Mouse (Mus musculus) hindbrain, embryonic 11.5 days (tissue): ENCODE measurements around the gene Kirrel3. TPM values are rescaled to one million over a fixed set of nuclear protein-coding genes. Genes with fewer than 3 reads are reported as not detected.

ENCODE experiments used
- ATAC-seq: fragments of 200-750 bp; cut with Nextera tagmentation; 2 replicates; pipeline ENCODE4 v1.8.0; 2017; ENCODE audit warnings: mild to moderate bottlenecking, moderate TSS enrichment, moderate library complexity; ENCODE audit not compliant: low FRiP score
- DNase-seq: peaks from one replicate; pipeline ENCODE4 v3.0.0-alpha.2; 2015; ENCODE audit warnings: low spot score
- H3K27ac ChIP-seq: fragments of 300-500 bp; sonication (generic); 2 replicates; pipeline ENCODE4 v1.5.1; 2014; ENCODE audit warnings: mild to moderate bottlenecking, low read depth, low read length
- H3K27me3 ChIP-seq: fragments of 300-500 bp; sonication (generic); 2 replicates; pipeline ENCODE4 v1.6.1; 2014; ENCODE audit warnings: mild to moderate bottlenecking, low read length, moderate library complexity, mixed read lengths; ENCODE audit not compliant: control insufficient read depth, insufficient read depth
- H3K36me3 ChIP-seq: fragments of 300-500 bp; sonication (generic); 2 replicates; pipeline ENCODE4 v1.6.1; 2014; ENCODE audit warnings: mild to moderate bottlenecking, low read length, moderate library complexity, mixed read lengths; ENCODE audit not compliant: control insufficient read depth, insufficient read depth
- H3K4me1 ChIP-seq: fragments of 300-500 bp; sonication (generic); replicated peaks from 2 replicates; pipeline ENCODE4 v1.6.1; 2014; ENCODE audit warnings: low read length, mixed read lengths; ENCODE audit not compliant: control insufficient read depth, insufficient read depth
- H3K4me2 ChIP-seq: fragments of 300-500 bp; sonication (generic); replicated peaks from 2 replicates; pipeline ENCODE4 v1.6.1; 2014; ENCODE audit warnings: mild to moderate bottlenecking, low read depth, low read length
- H3K4me3 ChIP-seq: fragments of 300-500 bp; sonication (generic); 2 replicates; pipeline ENCODE4 v1.5.1; 2014; ENCODE audit warnings: low read depth, low read length
- H3K9ac ChIP-seq: fragments of 300-500 bp; sonication (generic); 2 replicates; pipeline ENCODE4 v1.6.1; 2014; ENCODE audit warnings: low read depth, low read length
- H3K9me3 ChIP-seq: fragments of 300-500 bp; sonication (generic); 2 replicates; pipeline ENCODE4 v1.6.1; 2016; ENCODE audit warnings: low read length; ENCODE audit not compliant: control insufficient read depth
- WGBS: fragments of 180-500 bp; shearing (Covaris S2); extraction: QIAGEN DNeasy Blood & Tissue Kit; methylation state at CpG from one replicate; pipeline ENCODE4 v1.1.7; 2014; 5-methylcytosine and 5-hydroxymethylcytosine counted together
- polyA plus RNA-seq: library from polyadenylated mRNA; unstranded; fragments of >200 nt; fragmentation: Nextera tagmentation; extraction: Ambion mirVana; gene quantifications from 2 replicates; pipeline ENCODE4 v1.2.1, GENCODE M21; 2014

The Kirrel3 gene
- polyA plus RNA-seq, 1 experiment from 2014 or later: 10.6 TPM

DNA sequence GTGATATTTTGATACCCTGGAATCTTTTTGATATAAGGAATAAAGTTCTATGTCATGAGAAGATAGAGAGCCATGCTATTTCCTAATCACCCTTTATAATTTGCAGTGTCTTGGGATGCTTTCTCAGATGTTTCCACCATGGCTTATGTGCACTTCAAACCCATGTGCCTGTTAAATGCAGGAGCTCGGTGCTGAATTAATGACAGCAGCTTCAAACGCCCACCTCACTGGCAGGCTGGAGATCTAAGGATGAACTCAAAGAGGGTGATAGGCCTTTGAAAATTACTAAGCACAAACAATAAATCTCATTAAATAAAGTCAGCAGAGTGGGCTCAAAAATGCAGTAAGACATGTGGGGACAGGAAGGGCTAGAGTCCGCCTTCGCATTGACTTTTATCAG, 108.2 kb downstream of the Kirrel3 start:
- no peaks in the 10 kb centered on the region for H3K9me3 ChIP-seq
- H3K36me3 ChIP-seq: no peaks in the 10 kb centered on the region
- no peak overlapping the region for H3K4me3 ChIP-seq
- H3K4me1 ChIP-seq: no peaks in the 10 kb centered on the region
- no peaks in the 10 kb centered on the region for H3K27me3 ChIP-seq
- H3K4me2 ChIP-seq: no peak overlapping the region
- DNase-seq: no peak
- H3K9ac ChIP-seq: no peak overlapping the region
- H3K27ac ChIP-seq: no peak overlapping the region
- 84% methylated on average over 4 of the region's 4 CpGs for WGBS
- ATAC-seq: no peak

DNA sequence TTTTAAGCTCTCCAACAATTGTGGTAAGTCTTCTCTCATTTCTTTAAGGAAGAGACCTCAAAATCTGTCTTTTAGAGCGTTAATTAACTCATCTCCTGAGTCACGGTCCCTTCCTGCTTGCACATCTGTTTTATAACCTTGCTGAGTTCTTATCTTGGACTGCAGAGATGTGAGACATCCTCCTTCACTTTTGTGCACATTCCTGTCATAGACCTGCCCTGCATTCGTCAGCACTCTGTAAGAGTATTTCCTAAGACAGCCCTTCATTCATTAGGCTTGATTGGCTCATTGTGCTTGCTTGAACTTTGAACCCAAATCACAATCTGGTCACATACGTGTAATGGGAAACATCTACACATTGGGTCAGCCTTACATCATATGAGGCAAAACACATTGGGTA, 114.6 kb downstream of the Kirrel3 start:
- H3K27me3 ChIP-seq: no peaks in the 10 kb centered on the region
- ATAC-seq (no peak), DNase-seq (no peak)
- H3K36me3 ChIP-seq: no peaks in the 10 kb centered on the region
- no peak overlapping the region for H3K4me2 ChIP-seq
- no peak overlapping the region for H3K9ac ChIP-seq
- no peak overlapping the region for H3K4me3 ChIP-seq
- H3K27ac ChIP-seq: no peak overlapping the region
- H3K4me1 ChIP-seq: no peaks in the 10 kb centered on the region
- no peaks in the 10 kb centered on the region for H3K9me3 ChIP-seq
- WGBS: 79% methylated on average over 4 of the region's 4 CpGs

DNA sequence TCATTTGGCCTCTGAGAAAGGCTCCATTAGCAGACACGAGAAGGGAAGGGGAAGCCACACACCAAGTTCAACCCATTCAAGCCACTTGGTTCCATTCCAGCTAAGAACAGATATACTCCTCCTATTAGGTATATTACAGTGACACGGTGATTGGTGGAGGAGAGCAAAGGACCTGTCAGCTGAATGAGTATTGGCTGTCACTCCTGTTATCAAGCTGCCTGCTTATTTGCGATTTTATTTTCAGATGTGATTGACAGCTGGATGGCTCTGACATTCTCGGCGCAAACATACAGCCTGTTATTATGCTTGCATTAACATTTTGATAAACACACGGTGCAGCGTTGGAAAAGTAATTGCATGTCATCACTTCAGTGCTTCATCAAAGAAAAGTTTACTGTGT, 118.1 kb downstream of the Kirrel3 start:
- Histone ChIP-seq H3K9me3 (no peaks in the 10 kb centered on the region), H3K27me3 (no peaks in the 10 kb centered on the region), H3K9ac (no peak overlapping the region), H3K4me1 (no peaks in the 10 kb centered on the region), H3K36me3 (no peaks in the 10 kb centered on the region), H3K27ac (no peak overlapping the region), H3K4me3 (no peak overlapping the region), H3K4me2 (no peak overlapping the region)
- ATAC-seq (no peak), DNase-seq (no peak)
- 89% methylated on average over 7 of the region's 7 CpGs for WGBS

DNA sequence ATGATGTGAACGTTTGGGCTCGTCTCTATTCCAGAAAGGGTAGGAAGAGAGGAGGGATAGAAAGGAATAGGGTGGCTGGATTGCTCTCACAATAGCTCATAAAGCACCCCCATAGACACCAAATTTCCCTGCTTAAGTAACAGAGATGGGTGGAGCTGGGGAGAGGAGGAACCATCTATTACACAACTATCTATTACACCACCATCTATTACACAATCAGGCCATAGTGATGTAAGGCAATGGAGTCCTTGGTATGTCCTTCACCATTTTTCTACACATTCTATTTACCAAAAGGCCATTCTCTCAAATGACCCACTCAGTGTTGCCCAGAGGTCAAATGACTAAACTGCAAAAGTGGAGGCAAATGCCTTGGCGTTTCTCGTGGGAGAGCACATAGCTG, 119.2 kb downstream of the Kirrel3 start:
- Histone ChIP-seq H3K27me3 (no peaks in the 10 kb centered on the region), H3K9ac (no peak overlapping the region), H3K4me3 (no peak overlapping the region), H3K36me3 (no peaks in the 10 kb centered on the region), H3K27ac (no peak overlapping the region), H3K4me1 (no peaks in the 10 kb centered on the region), H3K9me3 (no peaks in the 10 kb centered on the region), H3K4me2 (no peak overlapping the region)
- ATAC-seq: no peak
- 85% methylated on average over 4 of the region's 4 CpGs for WGBS
- no peak for DNase-seq

DNA sequence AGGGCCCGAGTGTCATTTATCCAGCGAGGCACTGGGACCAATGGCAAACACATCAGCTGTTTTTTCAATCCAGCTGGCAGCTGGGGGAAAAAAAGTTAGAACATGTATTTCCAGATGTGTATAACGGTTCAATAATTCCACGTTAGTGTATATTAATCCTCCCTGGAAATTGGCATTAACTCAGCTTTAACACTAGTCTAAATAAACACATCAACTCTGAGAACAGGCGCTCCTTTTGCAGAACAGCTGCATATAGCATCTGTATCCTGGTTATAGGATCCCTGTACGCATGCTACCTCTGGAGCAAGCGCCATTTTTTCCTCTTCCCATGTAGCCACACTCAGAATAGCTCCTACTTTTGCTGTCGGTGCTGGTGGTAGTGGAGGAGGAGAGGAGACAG, 119.8 kb downstream of the Kirrel3 start:
- 82% methylated on average over 8 of the region's 8 CpGs for WGBS
- DNase-seq (no peak), ATAC-seq (no peak)
- Histone ChIP-seq H3K9me3 (no peaks in the 10 kb centered on the region), H3K4me1 (no peaks in the 10 kb centered on the region), H3K36me3 (no peaks in the 10 kb centered on the region), H3K27me3 (no peaks in the 10 kb centered on the region), H3K9ac (no peak overlapping the region), H3K27ac (no peak overlapping the region), H3K4me3 (no peak overlapping the region), H3K4me2 (no peak overlapping the region)

DNA sequence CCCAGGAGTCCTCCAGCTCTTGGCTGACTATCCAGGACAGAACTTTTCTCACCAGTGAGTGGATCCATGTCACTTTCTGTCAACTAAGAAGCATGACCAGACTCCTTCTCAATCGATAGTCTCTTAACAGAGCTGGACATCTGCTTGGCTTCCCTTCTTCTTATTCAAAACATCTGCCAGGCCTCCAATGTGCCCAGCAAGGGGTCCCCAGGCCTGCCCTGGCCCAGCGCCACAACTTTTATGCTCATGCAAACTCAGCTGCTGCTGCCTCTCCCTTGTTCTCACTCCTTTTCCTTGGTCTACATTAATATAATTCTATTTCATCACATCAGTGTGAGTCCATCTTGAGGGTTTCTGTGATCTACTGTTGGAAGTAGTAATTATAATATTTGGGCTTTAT, 122.3 kb downstream of the Kirrel3 start:
- DNase-seq: no peak
- WGBS: 63% methylated on average over 2 of the region's 2 CpGs
- Histone ChIP-seq H3K27ac (no peak overlapping the region), H3K9me3 (no peaks in the 10 kb centered on the region), H3K4me1 (no peaks in the 10 kb centered on the region), H3K4me2 (no peak overlapping the region), H3K27me3 (no peaks in the 10 kb centered on the region), H3K9ac (no peak overlapping the region), H3K36me3 (no peaks in the 10 kb centered on the region), H3K4me3 (no peak overlapping the region)
- no peak for ATAC-seq

DNA sequence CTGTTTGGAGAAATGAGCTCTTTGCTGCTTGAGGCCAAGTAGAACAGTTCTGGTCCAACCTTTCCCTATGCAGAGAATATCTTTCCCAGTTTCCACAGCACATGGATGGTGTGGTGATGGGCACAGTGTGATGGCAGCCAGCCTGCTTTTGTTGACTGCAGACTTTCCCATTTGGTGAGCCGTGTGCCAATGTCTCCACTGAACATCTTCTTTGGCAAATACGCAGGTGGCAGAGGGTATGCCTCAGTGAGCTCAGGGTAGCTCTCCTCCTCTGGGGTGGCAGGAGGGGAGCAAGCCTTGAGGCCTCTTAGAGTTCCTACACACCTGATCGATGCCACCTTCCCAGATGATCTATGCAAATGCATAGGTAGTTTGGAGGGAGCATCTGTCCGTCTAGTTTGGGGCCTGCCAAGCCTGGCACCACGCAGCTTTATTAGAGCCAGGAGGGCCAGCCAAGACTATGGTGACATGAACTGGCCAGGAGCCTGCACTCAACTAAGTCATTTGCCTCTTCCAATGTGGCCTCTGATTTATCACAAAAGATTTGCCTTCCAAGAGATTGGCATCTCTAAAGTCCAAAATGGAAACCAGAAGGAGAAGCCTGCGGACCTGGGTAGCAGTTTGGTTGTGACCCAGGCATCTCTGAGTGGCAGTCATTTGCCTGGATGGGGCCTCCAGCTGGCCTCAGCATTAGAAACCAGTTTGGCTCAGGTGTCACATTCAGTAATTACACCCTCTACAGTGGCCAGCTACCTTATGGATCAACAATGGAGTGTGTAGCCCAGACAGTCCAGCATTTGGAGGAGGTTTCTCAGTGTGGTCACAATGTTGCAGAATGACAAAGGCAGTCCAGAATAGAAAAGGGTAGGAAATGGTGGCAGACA, 127.4 kb downstream of the Kirrel3 start:
- no peaks in the 10 kb centered on the region for H3K4me1 ChIP-seq
- H3K27me3 ChIP-seq: no peaks in the 10 kb centered on the region
- no peak overlapping the region for H3K4me2 ChIP-seq
- H3K27ac ChIP-seq: no peak overlapping the region
- H3K9me3 ChIP-seq: no peaks in the 10 kb centered on the region
- no peak overlapping the region for H3K9ac ChIP-seq
- ATAC-seq: no peak
- DNase-seq: no peak
- no peak overlapping the region for H3K4me3 ChIP-seq
- no peaks in the 10 kb centered on the region for H3K36me3 ChIP-seq
- WGBS: 95% methylated on average over 6 of the region's 6 CpGs

DNA sequence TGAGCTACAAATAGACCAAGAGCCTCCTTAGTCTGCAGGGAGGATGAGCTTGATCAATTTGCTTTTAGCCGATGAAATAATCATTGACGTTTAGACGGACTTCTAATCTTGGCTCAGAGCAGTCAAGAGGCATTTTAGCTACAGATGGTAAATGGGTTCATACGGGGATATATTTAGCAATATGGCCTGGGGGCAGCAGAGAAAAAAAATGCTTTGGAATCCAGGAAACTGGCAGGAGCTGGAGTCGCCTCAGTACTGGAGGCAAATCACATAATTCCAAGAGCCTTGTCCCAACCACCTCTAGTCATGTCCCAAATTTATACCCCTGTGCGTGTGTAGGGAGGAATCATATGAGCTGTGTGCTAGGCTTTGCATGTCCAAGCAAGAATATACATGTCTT, 132.4 kb downstream of the Kirrel3 start:
- Histone ChIP-seq H3K27ac (no peak overlapping the region), H3K4me1 (no peaks in the 10 kb centered on the region), H3K9me3 (no peaks in the 10 kb centered on the region), H3K4me3 (no peak overlapping the region), H3K4me2 (no peak overlapping the region), H3K36me3 (no peaks in the 10 kb centered on the region), H3K9ac (no peak overlapping the region), H3K27me3 (no peaks in the 10 kb centered on the region)
- no peak for ATAC-seq
- 70% methylated on average over 6 of the region's 6 CpGs for WGBS
- no peak for DNase-seq

DNA sequence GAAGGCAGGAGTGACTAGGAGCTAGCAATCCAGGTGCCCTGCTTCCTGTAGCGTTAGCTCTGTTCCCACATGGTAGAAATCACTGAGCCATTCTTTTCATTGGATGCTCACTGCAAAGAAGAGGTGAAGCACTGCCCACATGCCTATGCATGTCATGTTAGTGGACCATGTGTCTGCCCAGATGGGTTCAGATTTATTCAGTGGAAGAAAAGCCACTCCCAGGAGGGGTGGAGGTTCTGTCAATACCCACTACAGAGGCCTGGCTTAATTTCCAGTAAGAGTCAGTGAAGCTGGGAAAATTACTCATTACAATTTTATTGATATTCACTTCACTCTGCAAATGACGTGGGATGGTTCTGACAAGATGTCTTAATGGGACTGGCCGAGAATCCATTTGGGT, 134.2 kb downstream of the Kirrel3 start:
- Histone ChIP-seq H3K4me2 (no peak overlapping the region), H3K4me3 (no peak overlapping the region), H3K36me3 (no peaks in the 10 kb centered on the region), H3K27ac (no peak overlapping the region), H3K27me3 (no peaks in the 10 kb centered on the region), H3K9ac (no peak overlapping the region), H3K4me1 (no peaks in the 10 kb centered on the region), H3K9me3 (no peaks in the 10 kb centered on the region)
- DNase-seq (no peak), ATAC-seq (no peak)
- 86% methylated on average over 3 of the region's 3 CpGs for WGBS
